Mouse (Mus musculus) spleen, embryonic (tissue): Measurements from ENCODE around the gene Col4a3.

ENCODE experiments used
- CTCF ChIA-PET: fragments of 350-600 bp; sonication (Branson Sonifier 250); formaldehyde crosslinking; loops from one replicate; lab custom pipeline; 2022; lab: Charles Lee

Col4a3 gene

GRCm38 (mm10) chr1:82768269-82768668, 181.5 kb downstream of the Col4a3 start, which contains the start of gene Tm4sf20:
Tm4sf20 (minus strand) TSS chr1:82768461.
- CTCF ChIA-PET = no interaction called here

- CTCF ChIA-PET = interaction anchor here (0.6 kb wide), 1 partner anchor 13 kb away, joined by 11 read pairs; no protein-coding TSS in a partner anchor
Observed at GRCm38 (mm10) chr1:82771022-82771586, 184.4 kb downstream of the Col4a3 start, which contains the start of gene Gm47791. Gm47791 (minus strand) TSS chr1:82771243.
